Mouse (Mus musculus) C2C12 (cell line): ENCODE measurements around the gene Ncbp1.

Experiments used
- CEBPB ChIP-seq: IDR thresholded peaks from one replicate; pipeline ENCODE4 v1.6.1; 2011; ENCODE audit warnings: low read depth, mild to moderate bottlenecking, control low read depth, moderate library complexity
- CTCF ChIP-seq: IDR thresholded peaks from one replicate; pipeline ENCODE4 v1.5.1; 2011; ENCODE audit not compliant: control insufficient read depth, insufficient read depth, insufficient read length
- USF1 ChIP-seq: IDR thresholded peaks from one replicate; pipeline ENCODE4 v1.6.1; 2011; ENCODE audit warnings: low read depth, mild to moderate bottlenecking, control low read depth, moderate library complexity

DNA sequence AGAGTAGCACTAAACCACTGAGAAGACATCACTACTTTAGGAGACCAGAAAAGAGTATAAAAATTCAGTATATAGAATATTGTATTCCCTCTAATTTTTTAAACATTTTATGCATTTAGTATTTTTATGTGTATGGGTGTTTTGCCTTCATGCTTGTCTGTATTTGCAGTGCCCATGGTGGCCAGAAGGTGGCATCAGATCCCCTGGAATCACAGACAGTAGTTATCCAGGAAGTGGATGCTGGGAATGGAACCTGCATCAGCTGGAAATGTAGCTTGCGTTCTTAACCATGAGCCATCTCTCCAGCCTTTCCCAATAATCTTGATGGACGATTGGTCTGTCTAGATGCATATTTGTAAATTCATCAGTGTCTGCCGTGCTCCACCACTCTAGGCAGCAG lies 8.2 kb upstream of the Ncbp1 start:
- TF ChIP-seq CTCF: peak; percentile 34
- TF ChIP-seq USF1: no peak
- TF ChIP-seq CEBPB: no peak
